Mouse (Mus musculus) spleen, postnatal 36 days (tissue): ENCODE measurements at regions not wholly inside any gene's neighbourhood (a gene's known extent, or its start where the extent isn't known, plus 50 kb on each side); places are given as distances from the start of the nearest gene placed in this dataset.

Source experiments
- DNase-seq, 2 experiments: peaks; one replicate each; pipeline ENCODE4 v3.0.0; 2022; ENCODE audit warnings: low spot score in 2 of 2, mixed read lengths in 1 of 2

- DNase-seq: no peak
Measured at GRCm38 (mm10) chr9:101649816-101650215, 211.8 kb upstream of the 9630041A04Rik start.

- DNase-seq: no peak
Measured at GRCm38 (mm10) chr9:101641524-101641923, 220.1 kb upstream of the 9630041A04Rik start.

GRCm38 (mm10) chr9:101640598-101640997 lies 221.0 kb upstream of the 9630041A04Rik start:
- no peak for DNase-seq

GRCm38 (mm10) chr9:101616261-101616660 lies 245.4 kb upstream of the 9630041A04Rik start:
- no peak for DNase-seq

GRCm38 (mm10) chr9:101615176-101615575 lies 246.5 kb upstream of the 9630041A04Rik start:
- DNase-seq: no peak

- DNase-seq: no peak
Measured at GRCm38 (mm10) chr9:101613933-101614332, 247.7 kb upstream of the 9630041A04Rik start.

- DNase-seq: no peak
Measured at GRCm38 (mm10) chr9:101613471-101613870, 248.2 kb upstream of the 9630041A04Rik start.

- no peak for DNase-seq
Measured at GRCm38 (mm10) chr9:101612971-101613370, 248.7 kb upstream of the 9630041A04Rik start.

- no peak for DNase-seq
Measured at GRCm38 (mm10) chr9:101612571-101612970, 249.1 kb upstream of the 9630041A04Rik start.

GRCm38 (mm10) chr9:101611481-101611880 lies 250.2 kb upstream of the 9630041A04Rik start:
- DNase-seq: no peak

GRCm38 (mm10) chr9:101610806-101611443 lies 250.7 kb upstream of the 9630041A04Rik start:
- DNase-seq: no peak

GRCm38 (mm10) chr9:101610338-101610737 lies 251.3 kb upstream of the 9630041A04Rik start:
- no peak for DNase-seq

- DNase-seq: no peak
Measured at GRCm38 (mm10) chr9:101602799-101603198, 258.8 kb upstream of the 9630041A04Rik start.

- DNase-seq: no peak
Measured at GRCm38 (mm10) chr9:101596898-101597297, 264.7 kb upstream of the 9630041A04Rik start.

GRCm38 (mm10) chr9:101595101-101595650 lies 266.5 kb upstream of the 9630041A04Rik start:
- no peak for DNase-seq

- no peak for DNase-seq
Measured at GRCm38 (mm10) chr9:101592621-101593020, 269.0 kb upstream of the 9630041A04Rik start.

GRCm38 (mm10) chr9:101591681-101592080 lies 270.0 kb upstream of the 9630041A04Rik start:
- DNase-seq: no peak

GRCm38 (mm10) chr9:101590310-101590709 lies 271.3 kb upstream of the 9630041A04Rik start:
- no peak for DNase-seq

GRCm38 (mm10) chr9:101581064-101581463 lies 280.6 kb upstream of the 9630041A04Rik start:
- no peak for DNase-seq

- DNase-seq: no peak
Measured at GRCm38 (mm10) chr9:101570714-101571113, 290.9 kb upstream of the 9630041A04Rik start.

- no peak for DNase-seq
Measured at GRCm38 (mm10) chr9:101563196-101563595, 298.4 kb upstream of the 9630041A04Rik start.

GRCm38 (mm10) chr9:101559366-101559765 lies 302.3 kb upstream of the 9630041A04Rik start:
- no peak for DNase-seq

- no peak for DNase-seq
Measured at GRCm38 (mm10) chr9:101555011-101555673, 303.5 kb upstream of the Ppp2r3a start.
